Mouse (Mus musculus) left cerebral cortex, adult 11 months (tissue): ENCODE data around the gene Pcsk2.
A peak's percentile ranks its signal among the peaks of the same experiment; 100 is the strongest.

Experiments used
- DNase-seq: peaks from one replicate; pipeline ENCODE4 v3.0.0; 2022; ENCODE audit warnings: low spot score

The Pcsk2 gene

DNA sequence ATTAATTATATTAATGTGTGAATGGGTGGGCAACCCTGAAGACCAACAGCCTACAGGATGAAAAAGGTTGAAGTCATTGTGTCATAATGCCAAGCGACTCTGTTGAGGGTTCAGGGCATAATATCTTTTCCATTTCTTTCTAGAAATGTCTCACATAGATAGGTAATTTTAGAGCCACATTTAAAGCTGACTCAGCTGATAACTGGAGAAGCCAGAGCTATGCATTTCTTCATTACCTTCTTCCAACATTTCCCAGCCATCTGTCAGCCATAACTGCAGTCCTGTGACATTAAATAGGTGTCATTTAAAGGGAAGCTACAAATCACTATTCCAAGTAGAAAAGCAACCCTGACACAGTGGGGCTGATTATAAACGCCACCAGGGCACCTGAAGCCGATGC lies 189.5 kb downstream of the Pcsk2 start:
- DNase-seq, result no peak

GRCm38 (mm10) chr2:143739475-143740226 lies 193.7 kb downstream of the Pcsk2 start:
- no peak for DNase-seq

DNA sequence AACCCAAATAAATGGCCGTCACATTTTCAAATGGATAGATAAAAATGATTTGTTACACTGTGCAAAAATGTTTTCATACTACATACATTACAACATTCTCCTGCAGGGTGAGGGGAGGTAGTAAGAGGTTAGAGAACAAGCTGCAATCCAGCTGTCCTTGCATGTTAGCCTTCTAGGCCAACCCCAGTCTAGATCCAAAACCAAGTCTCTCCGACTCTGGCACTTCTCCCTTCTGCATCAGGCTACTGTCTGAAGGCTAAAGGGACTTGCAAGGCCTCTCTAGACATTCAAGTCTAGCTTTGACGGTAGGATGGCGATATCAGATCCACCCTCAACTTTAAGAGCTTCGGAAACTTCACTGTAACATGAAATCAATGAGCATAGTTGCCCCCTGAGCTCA lies 196.5 kb downstream of the Pcsk2 start:
- no peak for DNase-seq

DNA sequence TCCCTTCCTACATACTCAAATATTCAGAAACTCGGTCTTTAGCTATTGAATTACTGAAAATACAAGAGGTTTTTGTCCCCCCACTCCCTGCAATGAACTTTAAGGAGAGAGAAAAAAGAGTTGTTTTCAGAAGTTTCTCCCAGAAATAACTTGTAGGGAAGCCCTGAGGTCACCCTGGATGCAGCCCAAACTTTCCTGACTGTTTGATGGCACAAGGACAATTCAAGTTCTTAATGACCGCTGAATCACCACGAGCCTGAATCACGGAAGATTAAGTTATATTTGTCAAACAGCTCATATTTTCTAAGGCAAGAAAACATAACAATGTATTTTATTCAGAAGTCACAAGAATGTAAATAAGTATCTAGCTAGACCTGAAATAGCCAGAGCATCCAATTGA lies 197.1 kb downstream of the Pcsk2 start:
- DNase-seq, result no peak

DNA sequence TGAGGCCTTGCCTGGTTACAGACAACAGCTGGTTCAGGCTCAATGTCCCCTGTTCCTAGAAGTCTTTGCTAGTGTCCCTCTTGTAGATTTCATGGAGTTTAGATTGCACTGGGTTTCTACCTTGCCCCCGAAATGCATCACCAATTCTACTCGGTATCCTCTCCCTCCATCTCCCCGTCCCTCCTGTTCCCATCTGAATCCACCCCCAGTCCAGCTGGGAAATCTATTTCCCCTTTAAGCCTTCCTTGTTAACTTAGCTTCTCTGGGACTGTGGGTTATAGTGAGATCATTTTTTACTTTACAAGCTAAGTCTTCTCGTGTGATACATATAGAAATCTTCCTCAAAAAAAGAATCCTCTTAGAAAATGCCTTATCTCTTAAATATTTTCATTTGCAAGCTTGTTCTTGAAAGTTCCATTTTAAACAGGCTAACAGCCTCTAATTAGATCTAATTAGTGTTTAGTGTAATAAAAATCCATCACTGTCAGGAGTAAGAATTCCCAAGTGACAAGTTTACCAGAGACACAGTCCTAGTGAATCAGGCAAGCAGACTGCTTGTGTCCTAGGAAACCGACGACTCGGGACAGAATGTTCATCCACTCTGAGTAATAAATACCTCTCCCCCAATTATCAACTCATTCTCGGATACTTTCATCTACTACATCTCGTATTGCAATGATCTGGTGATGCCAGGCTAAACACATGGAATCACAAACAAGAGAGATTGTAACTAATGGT lies 206.3 kb downstream of the Pcsk2 start:
- no peak for DNase-seq

GRCm38 (mm10) chr2:143776448-143776847 lies 230.5 kb downstream of the Pcsk2 start:
- no peak for DNase-seq

DNA sequence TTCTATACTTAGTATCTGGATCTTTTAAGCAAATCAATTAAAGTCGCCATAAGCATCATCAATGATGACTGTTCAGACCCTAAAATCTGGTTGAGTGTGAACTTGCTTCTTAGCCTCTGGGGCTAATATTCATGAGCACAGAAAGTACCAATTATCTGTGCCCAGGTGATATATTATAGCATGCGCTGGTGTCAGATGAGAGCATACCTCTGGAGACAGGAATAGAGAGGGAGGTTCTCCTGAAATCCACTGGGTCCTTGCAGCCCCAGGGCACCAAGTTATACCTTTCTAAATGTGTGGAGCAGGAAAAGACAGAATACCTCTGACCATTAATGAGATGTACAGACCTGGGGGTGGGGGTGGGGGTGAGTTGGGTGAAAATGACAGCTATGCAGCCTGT lies 234.4 kb downstream of the Pcsk2 start:
- DNase-seq, result no peak

DNA sequence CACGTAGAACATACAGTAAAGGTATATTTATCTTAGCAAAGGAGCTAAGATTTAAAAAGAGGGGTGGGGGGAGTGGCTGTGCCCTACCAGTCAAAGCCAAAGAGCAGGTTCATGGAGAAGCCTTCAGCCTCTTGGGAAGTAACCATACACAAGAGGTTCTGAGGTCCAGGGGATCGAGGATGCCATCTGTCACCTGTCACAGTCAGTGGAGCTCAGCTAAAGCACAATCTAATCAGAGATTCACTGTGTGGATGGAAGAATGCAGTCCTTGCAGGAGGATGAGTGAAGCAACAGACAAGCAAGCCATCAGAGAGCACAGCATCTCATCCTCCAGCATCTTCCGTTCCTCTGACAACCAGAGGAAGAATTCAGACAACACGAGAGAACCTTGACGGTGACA lies 244.0 kb downstream of the Pcsk2 start:
- no peak for DNase-seq

GRCm38 (mm10) chr2:143795858-143796257 lies 249.9 kb downstream of the Pcsk2 start:
- DNase-seq, result no peak

GRCm38 (mm10) chr2:143796335-143797013 lies 250.5 kb downstream of the Pcsk2 start:
- no peak for DNase-seq

- DNase-seq, result no peak
Measured at GRCm38 (mm10) chr2:143801097-143801496, 255.1 kb downstream of the Pcsk2 start.

DNA sequence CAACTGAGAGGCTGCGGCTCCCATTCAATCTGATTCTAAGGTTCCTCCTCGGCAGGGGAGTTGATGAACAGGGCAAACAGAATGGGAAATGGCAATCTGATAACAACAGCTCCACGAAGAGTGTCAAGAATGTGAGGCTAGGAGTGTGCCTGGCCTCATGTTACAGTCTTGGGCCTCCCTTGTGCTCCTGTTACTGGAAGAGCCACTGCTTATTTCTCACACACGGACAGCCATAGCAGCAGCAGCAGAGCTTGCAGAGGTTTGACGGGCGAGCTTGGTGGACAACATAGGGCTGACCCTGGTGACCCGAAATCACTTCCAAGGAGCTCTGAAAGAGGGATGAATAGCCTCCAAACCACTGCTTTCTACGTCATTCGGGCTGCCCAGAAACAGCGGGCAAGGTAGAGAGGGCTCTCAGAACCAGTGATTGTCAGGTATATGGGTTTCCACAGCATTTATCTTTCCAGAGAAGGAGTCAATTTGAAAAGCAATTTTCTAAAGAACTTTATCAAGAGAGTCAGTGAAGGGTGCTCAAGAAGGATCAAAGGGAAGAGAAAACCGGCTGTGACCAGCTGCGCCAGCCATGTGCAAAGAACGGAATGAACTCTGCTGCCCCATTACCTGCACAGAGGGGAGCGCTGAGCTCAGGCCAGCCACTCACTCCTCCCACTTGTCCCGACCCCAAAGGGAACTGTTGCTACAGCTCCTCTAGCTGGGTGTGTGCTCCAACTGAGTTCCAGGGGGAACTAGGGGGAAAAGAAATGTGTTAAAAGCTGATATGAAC lies 260.4 kb downstream of the Pcsk2 start:
- DNase-seq, result no peak

DNA sequence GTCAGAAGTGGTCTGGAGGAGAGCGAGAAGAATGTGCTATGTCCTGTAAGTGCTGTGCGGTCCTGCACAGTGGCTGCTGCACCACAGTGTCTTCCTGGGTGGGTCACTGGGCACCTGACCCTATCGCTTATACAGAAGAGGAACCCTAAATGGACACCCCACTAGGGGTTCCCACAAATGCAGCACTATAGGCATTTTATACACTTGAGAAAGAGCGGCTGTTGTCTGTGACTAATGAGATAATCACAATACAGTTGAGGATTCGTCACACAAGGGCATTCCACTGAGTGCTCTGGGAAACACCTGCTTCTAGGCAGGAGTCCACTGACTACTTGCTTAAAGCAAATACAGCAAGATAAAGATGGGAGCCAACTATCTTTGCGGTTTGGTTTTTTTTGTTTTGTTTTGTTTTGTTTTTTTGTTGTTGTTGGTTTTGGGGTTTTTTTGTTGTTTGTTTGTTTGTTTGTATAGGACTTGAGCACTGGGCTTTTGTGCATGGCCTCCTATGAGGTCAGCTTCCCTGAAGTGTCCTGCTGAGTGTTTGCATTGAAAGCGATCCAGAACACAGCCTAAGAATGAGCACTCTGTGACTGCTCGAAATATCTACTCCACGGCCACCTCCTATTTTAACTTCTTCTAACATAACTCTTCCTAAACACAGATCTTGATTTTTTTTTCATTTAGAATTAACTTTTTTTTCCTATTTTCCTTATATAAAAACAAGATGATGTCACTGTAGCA lies 261.1 kb downstream of the Pcsk2 start:
- no peak for DNase-seq

- DNase-seq, result no peak
Measured at GRCm38 (mm10) chr2:143808789-143809188, 262.8 kb downstream of the Pcsk2 start.

- DNase-seq, result no peak
Measured at GRCm38 (mm10) chr2:143812262-143812661, 266.3 kb downstream of the Pcsk2 start.

- no peak for DNase-seq
Measured at GRCm38 (mm10) chr2:143813461-143813860, 267.5 kb downstream of the Pcsk2 start.

GRCm38 (mm10) chr2:143831645-143832044 lies 285.7 kb downstream of the Pcsk2 start:
- DNase-seq, result no peak

DNA sequence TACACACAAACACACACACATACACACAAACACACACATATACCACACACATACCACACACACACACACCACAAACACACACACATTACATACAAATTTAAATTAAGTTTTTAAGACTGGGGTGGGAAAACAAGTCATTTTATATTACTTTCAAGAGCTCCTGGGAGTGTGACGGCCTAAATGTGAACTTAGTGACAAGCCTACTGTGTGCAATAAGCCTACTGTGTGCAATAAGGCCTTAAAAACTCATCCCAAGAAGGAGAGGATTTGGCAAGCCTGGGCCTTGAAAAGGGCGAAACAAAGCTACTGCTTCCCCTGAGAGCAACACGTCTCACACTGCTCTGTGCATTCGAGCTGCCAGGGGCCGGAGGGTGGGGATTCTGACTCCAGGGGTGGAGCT lies 286.8 kb downstream of the Pcsk2 start:
- DNase-seq, result no peak

- DNase-seq, result no peak
Measured at GRCm38 (mm10) chr2:143834082-143834481, 288.1 kb downstream of the Pcsk2 start.

DNA sequence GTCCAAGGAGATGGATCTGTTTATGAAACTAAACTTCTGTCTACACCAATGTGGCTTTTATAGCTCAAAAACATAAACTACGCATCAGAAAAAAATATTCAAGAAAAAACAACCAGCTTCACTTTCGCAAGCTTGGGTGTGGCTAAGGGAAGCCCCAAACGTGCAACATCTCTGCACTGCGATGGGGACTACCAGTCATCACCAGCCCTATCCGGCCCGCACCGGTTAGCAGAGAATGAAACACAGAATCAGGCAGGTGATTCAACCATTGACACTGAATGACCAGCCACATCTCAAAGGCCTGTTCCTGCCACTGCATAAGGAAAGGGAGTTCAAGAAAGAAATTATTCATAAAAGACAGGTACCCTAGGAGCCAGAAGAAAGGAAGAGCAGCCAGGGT lies 289.9 kb downstream of the Pcsk2 start:
- no peak for DNase-seq

DNA sequence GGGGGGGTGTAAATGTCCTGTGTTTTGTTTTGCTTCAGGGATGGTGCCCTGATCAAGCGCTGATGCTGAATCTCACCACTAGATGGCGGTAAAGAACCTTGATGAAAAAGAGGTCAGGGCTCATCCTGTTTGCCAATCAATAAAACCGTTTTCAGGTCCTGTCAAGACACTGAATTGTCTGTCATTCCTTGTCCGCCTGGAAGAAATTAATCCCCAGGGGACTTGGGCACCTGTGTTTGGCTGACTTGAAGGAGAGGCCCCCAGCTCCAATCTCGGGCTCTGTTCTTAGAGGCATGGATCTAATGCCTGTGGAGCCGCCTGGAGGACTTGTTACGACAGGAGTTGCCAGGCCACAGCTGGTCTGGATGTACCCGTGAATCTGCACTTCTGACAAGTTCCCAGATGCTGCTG lies 291.3 kb downstream of the Pcsk2 start:
- DNase-seq, result peak; percentile 75

GRCm38 (mm10) chr2:143838698-143839097 lies 292.7 kb downstream of the Pcsk2 start:
- no peak for DNase-seq
